Mouse (Mus musculus): ENCODE measurements around the gene Ifit3b. TPM values are rescaled to one million over a fixed set of nuclear protein-coding genes. Genes with fewer than 3 reads are reported as not detected.
"Not testable (repeated sequence)": the region's sequence is repeated elsewhere in the genome, so short reads cannot be mapped to it uniquely, and the experiment has no call there.

Ifit3b gene
- polyA plus RNA-seq, 1 experiment from 2014 or later, result 0.61 TPM

GRCm38 (mm10) chr19:34605472-34605871 lies 2.3 kb upstream of the Ifit3b start:
- Histone ChIP-seq H3K4me1 (replicated peaks; ENCODE audit: control insufficient read depth, insufficient read depth) (no peaks in the 10 kb centered on the region), H3K4me2 (replicated peaks; ENCODE audit: low read depth) (no peak overlapping the region), H3K27ac (replicated peaks) (no peak overlapping the region), H3K27me3 (ENCODE audit: control insufficient read depth, insufficient read depth, low read length) (no peaks in the 10 kb centered on the region), H3K9me3 (ENCODE audit: control insufficient read depth, low read length) (no peaks in the 10 kb centered on the region), H3K4me3 (ENCODE audit: low read depth, low read length) (no peak overlapping the region), H3K9ac (ENCODE audit: low read length) (no peak overlapping the region), H3K36me3 (ENCODE audit: control insufficient read depth, insufficient read depth, low read length) (no peaks in the 10 kb centered on the region)
- 83% methylated on average over 3 of the region's 3 CpGs for WGBS
- DNase-seq (ENCODE audit: low spot score), result no peak
- no peak for ATAC-seq (ENCODE audit: low FRiP score, low TSS enrichment)
- no peak for TF ChIP-seq CTCF (IDR thresholded peaks at IDR 0.05; ENCODE audit: low read depth)
- no peak for TF ChIP-seq EP300 (optimal IDR thresholded peaks at IDR 0.05)

- H3K27ac ChIP-seq (replicated peaks); H3K9ac ChIP-seq (ENCODE audit: low read length); H3K4me3 ChIP-seq (ENCODE audit: low read depth, low read length); H3K36me3 ChIP-seq (ENCODE audit: control insufficient read depth, insufficient read depth, low read length); H3K27me3 ChIP-seq (ENCODE audit: control insufficient read depth, insufficient read depth, low read length); DNase-seq (ENCODE audit: low spot score); H3K4me1 ChIP-seq (replicated peaks; ENCODE audit: control insufficient read depth, insufficient read depth); ATAC-seq (ENCODE audit: low FRiP score, low TSS enrichment); H3K4me2 ChIP-seq (replicated peaks; ENCODE audit: low read depth); H3K9me3 ChIP-seq (ENCODE audit: control insufficient read depth, low read length): not testable (repeated sequence)
- WGBS, result 76% methylated on average over 3 of the region's 3 CpGs
These were observed 2.3 kb downstream of the Ifit3b start for GRCm38 (mm10) chr19:34610118-34610517.

- not testable (repeated sequence) for ATAC-seq (ENCODE audit: low FRiP score, low TSS enrichment)
These were observed 4.7 kb downstream of the Ifit3b start for GRCm38 (mm10) chr19:34612243-34613001.

GRCm38 (mm10) chr19:34620871-34621270 lies 13.1 kb downstream of the Ifit3b start:
- TF ChIP-seq CTCF (IDR thresholded peaks at IDR 0.05; ENCODE audit: low read depth) (no peak), EP300 (optimal IDR thresholded peaks at IDR 0.05) (no peak)
- Histone ChIP-seq H3K27me3 (ENCODE audit: control insufficient read depth, insufficient read depth, low read length) (no peaks in the 10 kb centered on the region), H3K9ac (ENCODE audit: low read length) (no peak overlapping the region), H3K4me2 (replicated peaks; ENCODE audit: low read depth) (no peak overlapping the region), H3K4me1 (replicated peaks; ENCODE audit: control insufficient read depth, insufficient read depth) (no peaks in the 10 kb centered on the region), H3K27ac (replicated peaks) (no peak overlapping the region), H3K4me3 (ENCODE audit: low read depth, low read length) (no peak overlapping the region), H3K9me3 (ENCODE audit: control insufficient read depth, low read length) (no peaks in the 10 kb centered on the region), H3K36me3 (ENCODE audit: control insufficient read depth, insufficient read depth, low read length) (no peaks in the 10 kb centered on the region)
- no peak for DNase-seq (ENCODE audit: low spot score)
- WGBS, result 81% methylated on average over 5 of the region's 5 CpGs
- no peak for ATAC-seq (ENCODE audit: low FRiP score, low TSS enrichment)

More at GRCm38 (mm10) chr19:34612243-34613001, 4.7 kb downstream of the Ifit3b start:
- H3K9ac ChIP-seq (ENCODE audit: low read length); H3K4me2 ChIP-seq (replicated peaks; ENCODE audit: low read depth); H3K36me3 ChIP-seq (ENCODE audit: control insufficient read depth, insufficient read depth, low read length); H3K9me3 ChIP-seq (ENCODE audit: control insufficient read depth, low read length); H3K27ac ChIP-seq (replicated peaks); H3K4me1 ChIP-seq (replicated peaks; ENCODE audit: control insufficient read depth, insufficient read depth); H3K4me3 ChIP-seq (ENCODE audit: low read depth, low read length); DNase-seq (ENCODE audit: low spot score); H3K27me3 ChIP-seq (ENCODE audit: control insufficient read depth, insufficient read depth, low read length): not testable (repeated sequence)
- WGBS, result 80% methylated on average over 5 of the region's 11 CpGs

DNA sequence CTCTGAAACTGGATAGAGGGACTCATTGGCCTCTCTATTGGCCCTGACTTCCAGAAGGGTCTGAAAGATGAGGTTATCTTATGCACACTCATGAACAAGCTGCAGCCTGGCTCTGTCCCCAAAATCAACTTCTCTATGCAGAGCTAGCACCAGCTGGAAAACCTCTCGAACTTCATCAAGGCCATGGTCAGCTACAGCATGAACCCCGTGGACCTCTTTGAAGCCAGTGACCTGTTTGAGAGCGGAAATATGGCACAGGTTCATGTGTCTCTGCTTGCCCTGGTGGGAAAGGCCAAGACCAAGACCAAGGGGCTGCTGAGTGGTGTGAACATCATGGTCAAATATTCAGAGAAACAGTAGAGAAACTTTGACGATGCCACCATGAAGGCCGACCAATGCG lies 16.0 kb downstream of the Ifit3b start:
- no peak for ATAC-seq (ENCODE audit: low FRiP score, low TSS enrichment)
- 92% methylated on average over 6 of the region's 6 CpGs for WGBS
- Histone ChIP-seq H3K27ac (replicated peaks) (no peak overlapping the region), H3K36me3 (ENCODE audit: control insufficient read depth, insufficient read depth, low read length) (no peaks in the 10 kb centered on the region), H3K4me2 (replicated peaks; ENCODE audit: low read depth) (no peak overlapping the region), H3K4me3 (ENCODE audit: low read depth, low read length) (no peak overlapping the region), H3K27me3 (ENCODE audit: control insufficient read depth, insufficient read depth, low read length) (no peaks in the 10 kb centered on the region), H3K9me3 (ENCODE audit: control insufficient read depth, low read length) (no peaks in the 10 kb centered on the region), H3K9ac (ENCODE audit: low read length) (no peak overlapping the region), H3K4me1 (replicated peaks; ENCODE audit: control insufficient read depth, insufficient read depth) (no peaks in the 10 kb centered on the region)
- DNase-seq (ENCODE audit: low spot score), result no peak
- TF ChIP-seq CTCF (IDR thresholded peaks at IDR 0.05; ENCODE audit: low read depth) (no peak), EP300 (optimal IDR thresholded peaks at IDR 0.05) (no peak)

- H3K9ac ChIP-seq (ENCODE audit: low read length), result no peak overlapping the region
- ATAC-seq (ENCODE audit: low FRiP score, low TSS enrichment) (no peak), DNase-seq (ENCODE audit: low spot score) (no peak)
- WGBS, result 91% methylated on average over 4 of the region's 4 CpGs
- H3K4me3 ChIP-seq (ENCODE audit: low read depth, low read length), result no peak overlapping the region
- H3K27ac ChIP-seq (replicated peaks), result no peak overlapping the region
- TF ChIP-seq EP300 (optimal IDR thresholded peaks at IDR 0.05) (no peak), CTCF (IDR thresholded peaks at IDR 0.05; ENCODE audit: low read depth) (no peak)
- no peak overlapping the region for H3K4me2 ChIP-seq (replicated peaks; ENCODE audit: low read depth)
- no peaks in the 10 kb centered on the region for H3K4me1 ChIP-seq (replicated peaks; ENCODE audit: control insufficient read depth, insufficient read depth)
- H3K27me3 ChIP-seq (ENCODE audit: control insufficient read depth, insufficient read depth, low read length), result no peaks in the 10 kb centered on the region
- no peaks in the 10 kb centered on the region for H3K36me3 ChIP-seq (ENCODE audit: control insufficient read depth, insufficient read depth, low read length)
- H3K9me3 ChIP-seq (ENCODE audit: control insufficient read depth, low read length), result no peaks in the 10 kb centered on the region
These were observed 16.9 kb downstream of the Ifit3b start for GRCm38 (mm10) chr19:34624663-34625062.
